Mouse (Mus musculus) thymus, adult 2 months (tissue): ENCODE data around the gene Lrrc4c. TPM values are rescaled to one million over a fixed set of nuclear protein-coding genes. Genes with fewer than 3 reads are reported as not detected.

Experiments used
- DNase-seq: peaks from one replicate; pipeline ENCODE4 v3.0.0; 2021
- H3K27ac ChIP-seq: fragments of 200-500 bp; 2 replicates; pipeline ENCODE4 v1.5.1; 2012; ENCODE audit warnings: low read length, control low read depth; ENCODE audit not compliant: control insufficient read depth, insufficient read depth
- H3K27me3 ChIP-seq: fragments of 200-500 bp; 2 replicates; pipeline ENCODE4 v1.6.1; 2012; ENCODE audit warnings: mild to moderate bottlenecking, low read length, moderate library complexity, mixed read lengths; ENCODE audit not compliant: control insufficient read depth, insufficient read depth
- H3K36me3 ChIP-seq: fragments of 200-500 bp; 2 replicates; pipeline ENCODE4 v1.6.1; 2012; ENCODE audit warnings: mild to moderate bottlenecking, low read length, moderate library complexity; ENCODE audit not compliant: control insufficient read depth, insufficient read depth
- H3K4me1 ChIP-seq: fragments of 200-500 bp; replicated peaks from 2 replicates; pipeline ENCODE4 v1.6.1; 2012; ENCODE audit warnings: low read length; ENCODE audit not compliant: control insufficient read depth, insufficient read depth
- H3K4me3 ChIP-seq: fragments of 200-500 bp; 2 replicates; pipeline ENCODE4 v1.5.1; 2012; ENCODE audit warnings: mild to moderate bottlenecking, low read length, control low read depth, moderate library complexity; ENCODE audit not compliant: control insufficient read depth, insufficient read depth
- CTCF ChIP-seq: fragments of 200-500 bp; IDR thresholded peaks from 2 replicates; pipeline ENCODE4 v1.5.1; 2012; ENCODE audit warnings: mild to moderate bottlenecking, control low read depth, low read length, moderate library complexity, borderline replicate concordance; ENCODE audit not compliant: control insufficient read depth, poor library complexity, insufficient read depth; ENCODE audit errors: extremely low read depth
- POLR2A ChIP-seq: fragments of 200-500 bp; IDR thresholded peaks from 2 replicates; pipeline ENCODE4 v1.6.1; 2012; ENCODE audit warnings: mild to moderate bottlenecking, low read length, control low read depth, moderate library complexity; ENCODE audit not compliant: control insufficient read depth, poor library complexity, insufficient read depth; ENCODE audit errors: extremely low read depth
- WGBS: fragments of 180-500 bp; shearing (Covaris S2); methylation state at CpG from one replicate; pipeline ENCODE4 v1.1.7; 2018; 5-methylcytosine and 5-hydroxymethylcytosine counted together
- polyA plus RNA-seq: library from polyadenylated mRNA; depleted of rRNA; stranded (reverse); fragments of >200 nt; gene quantifications from 2 replicates; pipeline ENCODE4 v1.2.3, GENCODE M21; 2012

Lrrc4c gene
- polyA plus RNA-seq, 1 experiment, result 0.18 TPM

GRCm38 (mm10) chr2:97564509-97564908 lies 1246.5 kb downstream of the Lrrc4c start:
- TF ChIP-seq POLR2A, result no peak
- no peak for TF ChIP-seq CTCF
- Histone ChIP-seq H3K4me3 (no peak overlapping the region), H3K27me3 (no peaks in the 10 kb centered on the region), H3K36me3 (no peaks in the 10 kb centered on the region), H3K4me1 (no peaks in the 10 kb centered on the region), H3K27ac (no peak overlapping the region)
- 72% methylated on average over 2 of the region's 2 CpGs for WGBS
- no peak for DNase-seq

- no peaks in the 10 kb centered on the region for H3K27me3 ChIP-seq
- no peak for DNase-seq
- no peak overlapping the region for H3K27ac ChIP-seq
- TF ChIP-seq CTCF (no peak), POLR2A (no peak)
- no peaks in the 10 kb centered on the region for H3K4me1 ChIP-seq
- no peaks in the 10 kb centered on the region for H3K36me3 ChIP-seq
- H3K4me3 ChIP-seq, result no peak overlapping the region
- 92% methylated on average over 2 of the region's 2 CpGs for WGBS
These were observed 1251.0 kb downstream of the Lrrc4c start for GRCm38 (mm10) chr2:97568954-97569353.

GRCm38 (mm10) chr2:97574921-97575320 lies 1257.0 kb downstream of the Lrrc4c start:
- H3K4me1 ChIP-seq, result no peaks in the 10 kb centered on the region
- no peaks in the 10 kb centered on the region for H3K36me3 ChIP-seq
- H3K27ac ChIP-seq, result no peak overlapping the region
- H3K27me3 ChIP-seq, result no peaks in the 10 kb centered on the region
- no peak for TF ChIP-seq CTCF
- TF ChIP-seq POLR2A, result no peak
- no peak for DNase-seq
- no peak overlapping the region for H3K4me3 ChIP-seq

- H3K4me1 ChIP-seq, result no peaks in the 10 kb centered on the region
- H3K36me3 ChIP-seq, result no peaks in the 10 kb centered on the region
- no peaks in the 10 kb centered on the region for H3K27me3 ChIP-seq
- H3K4me3 ChIP-seq, result no peak overlapping the region
- no peak overlapping the region for H3K27ac ChIP-seq
- WGBS, result 81% methylated on average over 2 of the region's 2 CpGs
- no peak for TF ChIP-seq CTCF
- TF ChIP-seq POLR2A, result no peak
- DNase-seq, result no peak
These were observed 1263.2 kb downstream of the Lrrc4c start for GRCm38 (mm10) chr2:97581132-97581531.

- no peak for DNase-seq
- Histone ChIP-seq H3K4me3 (no peak overlapping the region), H3K27me3 (no peaks in the 10 kb centered on the region), H3K4me1 (no peaks in the 10 kb centered on the region), H3K36me3 (no peaks in the 10 kb centered on the region), H3K27ac (no peak overlapping the region)
- WGBS, result 88% methylated on average over 3 of the region's 3 CpGs
- no peak for TF ChIP-seq POLR2A
- TF ChIP-seq CTCF, result no peak
These were observed 1268.4 kb downstream of the Lrrc4c start for GRCm38 (mm10) chr2:97586322-97586721.

- Histone ChIP-seq H3K4me3 (no peak overlapping the region), H3K27me3 (no peaks in the 10 kb centered on the region)
- 83% methylated on average over 3 of the region's 3 CpGs for WGBS
These were observed 1272.6 kb downstream of the Lrrc4c start for GRCm38 (mm10) chr2:97590563-97590962.

GRCm38 (mm10) chr2:97604182-97604581 lies 1286.2 kb downstream of the Lrrc4c start:
- Histone ChIP-seq H3K36me3 (no peaks in the 10 kb centered on the region), H3K27ac (no peak overlapping the region), H3K4me1 (no peaks in the 10 kb centered on the region), H3K27me3 (no peaks in the 10 kb centered on the region), H3K4me3 (no peak overlapping the region)
- TF ChIP-seq CTCF, result no peak
- TF ChIP-seq POLR2A, result no peak
- WGBS, result 81% methylated on average over 3 of the region's 3 CpGs
- DNase-seq, result no peak

More at GRCm38 (mm10) chr2:97590563-97590962, 1272.6 kb downstream of the Lrrc4c start:
- Histone ChIP-seq H3K27ac (no peak overlapping the region), H3K36me3 (no peaks in the 10 kb centered on the region), H3K4me1 (no peaks in the 10 kb centered on the region)
- no peak for DNase-seq
- TF ChIP-seq POLR2A (no peak), CTCF (no peak)
